Mouse (Mus musculus) urinary bladder, postnatal 10 days (tissue): Measurements from ENCODE around the gene Prune1.

Source experiments
- DNase-seq: peaks from one replicate; pipeline ENCODE4 v3.0.0; 2022; ENCODE audit warnings: low spot score

Prune1 gene

GRCm38 (mm10) chr3:95210585-95210984 lies 71.3 kb downstream of the Prune1 start:
- DNase-seq: no peak

DNA sequence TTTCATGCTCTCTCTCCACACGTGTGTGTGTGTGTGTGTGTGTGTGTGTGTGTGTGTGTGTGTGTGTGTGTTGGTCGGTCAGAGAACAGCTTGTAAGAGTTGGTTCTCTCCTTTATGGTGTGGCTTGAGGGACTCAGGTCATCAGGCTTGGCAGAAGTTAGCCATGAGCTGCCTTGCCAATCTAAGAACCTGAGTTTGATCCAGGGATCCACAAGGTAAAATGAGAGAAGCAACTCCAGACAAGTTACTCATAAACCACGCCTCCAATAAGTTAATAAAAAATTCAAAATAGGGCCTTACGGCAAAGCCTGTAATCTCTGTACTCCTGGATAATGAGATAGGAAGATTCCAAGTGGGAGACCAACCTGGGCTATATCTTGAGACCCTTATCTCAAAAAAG lies 73.6 kb downstream of the Prune1 start:
- no peak for DNase-seq

- DNase-seq: no peak
Measured at GRCm38 (mm10) chr3:95203880-95204279, 78.0 kb downstream of the Prune1 start.
